Mouse (Mus musculus) stomach, postnatal 0 days (tissue): ENCODE measurements around the gene Rhbdl1.

ENCODE experiments used
- CTCF ChIP-seq: IDR thresholded peaks from 2 replicates; pipeline ENCODE4 v1.5.1; 2016; ENCODE audit warnings: antibody characterized with exemption, low read depth, mild to moderate bottlenecking, moderate library complexity
- EP300 ChIP-seq: optimal IDR thresholded peaks from 2 replicates; pipeline ENCODE3; 2016; ENCODE audit warnings: antibody characterized with exemption

DNA sequence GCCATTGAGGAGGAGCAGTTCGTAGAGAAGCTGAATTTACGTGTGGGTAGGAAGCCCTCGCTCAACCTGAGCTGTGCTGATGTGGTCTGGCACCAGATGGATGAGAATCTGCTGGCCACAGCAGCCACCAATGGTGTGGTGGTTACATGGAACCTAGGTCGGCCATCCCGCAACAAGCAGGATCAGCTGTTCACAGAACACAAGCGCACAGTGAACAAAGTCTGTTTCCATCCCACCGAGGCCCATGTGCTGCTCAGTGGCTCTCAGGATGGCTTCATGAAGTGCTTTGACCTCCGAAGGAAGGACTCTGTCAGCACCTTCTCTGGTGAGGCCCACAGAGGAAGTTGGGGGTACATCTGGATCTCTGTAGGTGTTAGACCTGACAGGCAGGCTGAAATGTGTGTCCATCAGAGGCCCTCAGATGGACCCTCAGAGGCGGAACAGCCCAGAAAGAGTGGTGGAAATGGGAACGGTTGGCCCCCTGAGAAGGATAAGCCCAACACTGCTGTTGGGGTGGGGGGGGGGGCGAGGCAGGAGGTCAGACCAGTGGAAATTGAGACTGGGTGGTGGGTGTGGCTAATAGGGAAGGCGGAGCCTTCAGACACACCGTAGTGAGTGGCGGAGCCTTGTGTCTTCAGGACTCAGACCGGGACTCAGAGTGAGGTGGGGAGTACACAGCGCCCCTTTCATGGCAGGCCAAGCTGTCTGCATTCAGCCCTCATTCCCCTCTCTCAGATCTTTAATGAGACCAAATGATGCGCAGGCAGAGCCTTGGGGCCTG lies 12.5 kb downstream of the Rhbdl1 start:
- no peak for TF ChIP-seq CTCF
- no peak for TF ChIP-seq EP300
